Mouse (Mus musculus) heart, postnatal 0 days (tissue): ENCODE results near the gene Vmp1.

ENCODE experiments used
- CTCF ChIP-seq: IDR thresholded peaks from 2 replicates; pipeline ENCODE4 v1.5.1; 2016; ENCODE audit warnings: antibody characterized with exemption, control low read depth, low read depth
- EP300 ChIP-seq: IDR thresholded peaks from 2 replicates; pipeline ENCODE4 v1.6.1; 2016; ENCODE audit warnings: antibody characterized with exemption, low read depth

DNA sequence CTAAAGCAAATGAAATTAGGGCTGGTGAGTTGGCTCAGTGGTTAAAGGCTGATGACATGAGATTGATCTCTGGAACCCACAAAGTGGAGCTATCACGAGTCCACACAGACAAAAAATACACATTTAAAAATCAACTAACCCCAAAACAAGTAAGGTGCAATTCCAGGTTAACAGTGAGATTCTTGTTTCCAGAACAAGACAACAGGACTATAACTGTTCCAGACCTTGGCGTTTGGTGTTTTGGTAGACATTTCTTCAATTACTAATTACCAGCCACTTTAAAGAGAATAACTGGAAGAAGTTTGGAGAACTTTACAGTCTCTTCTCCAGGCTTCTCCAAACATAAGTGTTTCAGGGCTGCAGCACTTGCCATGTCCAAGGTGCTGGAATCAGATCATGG, 8.9 kb upstream of the Vmp1 start:
- no peak for TF ChIP-seq CTCF
- no peak for TF ChIP-seq EP300
